Mouse (Mus musculus) hindbrain, embryonic 13.5 days (tissue): ENCODE measurements around the gene Bahcc1. TPM values are rescaled to one million over a fixed set of nuclear protein-coding genes. Genes with fewer than 3 reads are reported as not detected.

ENCODE experiments used
- ATAC-seq: fragments of 200-750 bp; cut with Nextera tagmentation; 2 replicates; pipeline ENCODE4 v1.8.0; 2017; ENCODE audit warnings: moderate TSS enrichment; ENCODE audit not compliant: low FRiP score
- H3K27ac ChIP-seq: fragments of 300-500 bp; sonication (generic); 2 replicates; pipeline ENCODE4 v1.5.1; 2015; ENCODE audit warnings: inconsistent platforms, mild to moderate bottlenecking, moderate library complexity
- H3K27me3 ChIP-seq: fragments of 300-500 bp; sonication (generic); 2 replicates; pipeline ENCODE4 v1.6.1; 2015; ENCODE audit warnings: mild to moderate bottlenecking, inconsistent platforms
- H3K36me3 ChIP-seq: fragments of 300-500 bp; sonication (generic); 2 replicates; pipeline ENCODE4 v1.6.1; 2015; ENCODE audit warnings: mild to moderate bottlenecking, inconsistent platforms
- H3K4me1 ChIP-seq: fragments of 300-500 bp; sonication (generic); replicated peaks from 2 replicates; pipeline ENCODE4 v1.6.1; 2015; ENCODE audit warnings: inconsistent platforms
- H3K4me2 ChIP-seq: fragments of 300-500 bp; sonication (generic); 2 replicates; pipeline ENCODE4 v1.6.1; 2015; ENCODE audit warnings: inconsistent platforms, mild to moderate bottlenecking, moderate library complexity
- H3K4me3 ChIP-seq: fragments of 300-500 bp; sonication (generic); 2 replicates; pipeline ENCODE4 v1.5.1; 2015; ENCODE audit warnings: mild to moderate bottlenecking, inconsistent platforms
- H3K9ac ChIP-seq: fragments of 300-500 bp; sonication (generic); 2 replicates; pipeline ENCODE4 v1.6.1; 2015; ENCODE audit warnings: mild to moderate bottlenecking, inconsistent platforms
- H3K9me3 ChIP-seq: fragments of 300-500 bp; sonication (generic); 2 replicates; pipeline ENCODE4 v1.6.1; 2016; ENCODE audit warnings: inconsistent platforms
- WGBS: fragments of 180-500 bp; shearing (Covaris S2); methylation state at CpG from one replicate; pipeline ENCODE4 v1.1.7; 2015; 5-methylcytosine and 5-hydroxymethylcytosine counted together
- polyA plus RNA-seq: library from polyadenylated mRNA; unstranded; fragments of >200 nt; fragmentation: Nextera tagmentation; extraction: Ambion mirVana; gene quantifications from 2 replicates; pipeline ENCODE4 v1.2.1, GENCODE M21; 2015

The Bahcc1 gene
- polyA plus RNA-seq, 1 experiment from 2014 or later, result 13.6 TPM

DNA sequence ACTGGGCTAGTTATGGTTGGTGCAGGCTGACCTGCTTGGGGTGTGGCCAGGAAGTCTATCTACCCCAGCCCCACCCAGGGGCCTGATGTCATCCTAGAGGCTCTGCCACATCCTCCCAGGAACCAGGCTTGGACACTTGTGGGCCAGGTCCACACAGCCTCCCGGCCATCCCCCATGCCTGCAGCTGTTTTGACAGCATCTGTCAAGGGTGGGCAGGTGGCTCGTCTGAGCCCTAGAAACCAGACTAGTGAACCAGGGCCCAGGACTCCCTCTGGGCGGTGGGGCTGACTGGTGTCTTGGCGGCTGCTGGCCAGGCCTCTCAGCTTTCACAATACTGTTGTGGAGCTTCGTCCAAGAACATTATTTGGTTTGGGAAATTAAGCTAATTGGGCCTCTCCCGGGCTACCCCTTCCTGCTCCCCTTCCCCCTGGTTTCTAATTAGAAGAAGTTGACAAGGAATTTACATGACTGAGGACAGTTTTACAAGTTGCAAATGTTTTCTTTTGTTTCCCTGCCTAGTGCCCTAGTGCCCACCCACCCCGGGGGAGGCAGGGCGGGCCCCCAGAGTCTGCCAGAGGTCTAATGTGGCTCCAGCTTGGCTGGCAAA lies 36.9 kb downstream of the Bahcc1 start:
- 0 out of 2 replicates have a peak, but pooled peaks cover 18% of the 10 kb centered on the region for H3K27me3 ChIP-seq
- H3K9me3 ChIP-seq, result no peaks in the 10 kb centered on the region
- no peak overlapping the region for H3K27ac ChIP-seq
- no peak overlapping the region for H3K4me2 ChIP-seq
- 35% methylated on average over 8 of the region's 8 CpGs for WGBS
- 0 out of 2 replicates have a peak, but pooled peaks have one; percentile 19 for ATAC-seq
- H3K4me1 ChIP-seq, result peaks cover 52% of the 10 kb centered on the region
- no peak overlapping the region for H3K9ac ChIP-seq
- H3K36me3 ChIP-seq, result peaks cover 50% of the 10 kb centered on the region
- no peak overlapping the region for H3K4me3 ChIP-seq

- Histone ChIP-seq H3K27ac (peak overlapping the region; percentile 90), H3K4me2 (no peak overlapping the region), H3K27me3 (peaks cover 12% of the 10 kb centered on the region; the same call in 1 of the 2 replicates), H3K4me1 (peaks cover 39% of the 10 kb centered on the region), H3K4me3 (no peak overlapping the region), H3K36me3 (peaks cover 91% of the 10 kb centered on the region), H3K9me3 (no peaks in the 10 kb centered on the region), H3K9ac (peak overlapping the region; percentile 36)
- 76% methylated on average over 11 of the region's 11 CpGs for WGBS
- 0 out of 2 replicates have a peak, but pooled peaks have one; percentile 2 for ATAC-seq
Measured at GRCm38 (mm10) chr11:120279335-120279734, 46.6 kb downstream of the Bahcc1 start.

DNA sequence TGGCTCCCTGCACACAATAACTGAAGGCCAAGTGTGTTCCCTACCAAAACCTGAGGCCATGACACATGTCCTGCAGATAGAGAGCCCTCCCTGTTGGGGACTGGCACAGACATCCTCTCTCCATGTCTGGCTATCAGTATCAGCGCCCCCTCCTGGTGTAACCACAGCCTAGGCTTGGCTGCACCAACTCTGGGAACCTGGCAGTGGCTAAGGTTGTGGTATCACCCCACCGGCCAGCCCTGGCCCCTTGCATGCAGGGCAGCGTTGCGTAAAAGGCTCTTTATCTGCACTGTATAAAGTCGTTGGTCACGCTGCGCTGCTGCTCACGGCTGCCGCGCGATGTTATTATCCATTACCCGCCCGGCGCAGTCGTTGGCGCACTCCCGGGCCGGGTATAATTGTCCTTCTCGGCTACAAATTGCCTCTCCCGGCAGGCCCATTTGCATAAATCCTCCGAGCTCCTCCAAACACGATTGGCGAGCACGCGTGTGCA lies 47.6 kb downstream of the Bahcc1 start:
- Histone ChIP-seq H3K9me3 (no peaks in the 10 kb centered on the region), H3K4me3 (0 out of 2 replicates have a peak overlapping the region, but pooled peaks have one; percentile 2), H3K27me3 (peaks cover 9% of the 10 kb centered on the region; the same call in 1 of the 2 replicates), H3K4me1 (peaks cover 39% of the 10 kb centered on the region), H3K9ac (0 out of 2 replicates have a peak overlapping the region, but pooled peaks have one; percentile 43), H3K27ac (peak overlapping the region; percentile 90), H3K4me2 (peak overlapping the region; percentile 27; the same call in 1 of the 2 replicates), H3K36me3 (peaks cover 91% of the 10 kb centered on the region)
- 17% methylated on average over 25 of the region's 25 CpGs for WGBS
- peak; percentile 72 for ATAC-seq

GRCm38 (mm10) chr11:120280774-120281173 lies 48.0 kb downstream of the Bahcc1 start:
- no peaks in the 10 kb centered on the region for H3K9me3 ChIP-seq
- H3K36me3 ChIP-seq, result peaks cover 91% of the 10 kb centered on the region
- H3K9ac ChIP-seq, result 0 out of 2 replicates have a peak overlapping the region, but pooled peaks have one; percentile 19
- no peak overlapping the region for H3K4me3 ChIP-seq
- ATAC-seq, result no peak; the same call in 1 of the 2 replicates
- peak overlapping the region; percentile 90 for H3K27ac ChIP-seq
- WGBS, result 47% methylated on average over 7 of the region's 7 CpGs
- peaks cover 9% of the 10 kb centered on the region; the same call in 1 of the 2 replicates for H3K27me3 ChIP-seq
- no peak overlapping the region; the same call in 1 of the 2 replicates for H3K4me2 ChIP-seq
- peaks cover 39% of the 10 kb centered on the region for H3K4me1 ChIP-seq

GRCm38 (mm10) chr11:120281197-120281596 lies 48.5 kb downstream of the Bahcc1 start:
- Histone ChIP-seq H3K4me1 (peaks cover 39% of the 10 kb centered on the region), H3K9ac (0 out of 2 replicates have a peak overlapping the region, but pooled peaks have one; percentile 19), H3K36me3 (peaks cover 91% of the 10 kb centered on the region), H3K27ac (peak overlapping the region; percentile 90), H3K9me3 (no peaks in the 10 kb centered on the region), H3K4me2 (no peak overlapping the region), H3K27me3 (peaks cover 9% of the 10 kb centered on the region; the same call in 1 of the 2 replicates), H3K4me3 (no peak overlapping the region)
- 75% methylated on average over 3 of the region's 3 CpGs for WGBS
- no peak for ATAC-seq

DNA sequence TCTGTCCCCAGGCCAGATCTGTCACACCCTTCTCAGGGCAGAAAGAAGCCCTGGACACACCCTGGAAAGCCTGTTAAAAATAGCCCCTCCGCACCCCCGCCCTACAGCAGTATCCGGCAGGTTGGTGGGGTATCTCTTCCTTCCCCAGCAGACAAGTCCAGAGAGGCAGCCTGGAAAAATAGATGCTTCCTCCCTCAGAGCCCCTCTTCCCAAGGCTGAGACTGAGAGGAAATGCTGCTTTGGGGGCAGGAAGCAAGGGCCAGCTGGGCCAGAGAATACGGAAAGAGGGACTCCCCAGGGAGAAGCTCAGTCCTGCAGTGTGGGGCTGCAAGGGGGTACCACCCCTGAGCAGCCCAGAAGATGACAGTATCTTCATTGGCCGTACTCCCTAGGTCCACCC lies 50.8 kb downstream of the Bahcc1 start:
- no peak overlapping the region for H3K4me2 ChIP-seq
- H3K27ac ChIP-seq, result no peak overlapping the region
- H3K36me3 ChIP-seq, result peaks cover 91% of the 10 kb centered on the region
- peaks cover 9% of the 10 kb centered on the region; the same call in 1 of the 2 replicates for H3K27me3 ChIP-seq
- H3K9me3 ChIP-seq, result no peaks in the 10 kb centered on the region
- peaks cover 35% of the 10 kb centered on the region for H3K4me1 ChIP-seq
- H3K4me3 ChIP-seq, result no peak overlapping the region
- 87% methylated on average over 5 of the region's 5 CpGs for WGBS
- ATAC-seq, result no peak
- no peak overlapping the region for H3K9ac ChIP-seq

GRCm38 (mm10) chr11:120289644-120290043 lies 56.9 kb downstream of the Bahcc1 start:
- peaks cover 24% of the 10 kb centered on the region for H3K4me1 ChIP-seq
- peaks cover 71% of the 10 kb centered on the region for H3K36me3 ChIP-seq
- 94% methylated on average over 17 of the region's 17 CpGs for WGBS
- ATAC-seq, result no peak
- H3K4me2 ChIP-seq, result no peak overlapping the region
- no peak overlapping the region for H3K27ac ChIP-seq
- H3K9ac ChIP-seq, result no peak overlapping the region
- H3K4me3 ChIP-seq, result no peak overlapping the region
- H3K27me3 ChIP-seq, result no peaks in the 10 kb centered on the region
- no peaks in the 10 kb centered on the region for H3K9me3 ChIP-seq

DNA sequence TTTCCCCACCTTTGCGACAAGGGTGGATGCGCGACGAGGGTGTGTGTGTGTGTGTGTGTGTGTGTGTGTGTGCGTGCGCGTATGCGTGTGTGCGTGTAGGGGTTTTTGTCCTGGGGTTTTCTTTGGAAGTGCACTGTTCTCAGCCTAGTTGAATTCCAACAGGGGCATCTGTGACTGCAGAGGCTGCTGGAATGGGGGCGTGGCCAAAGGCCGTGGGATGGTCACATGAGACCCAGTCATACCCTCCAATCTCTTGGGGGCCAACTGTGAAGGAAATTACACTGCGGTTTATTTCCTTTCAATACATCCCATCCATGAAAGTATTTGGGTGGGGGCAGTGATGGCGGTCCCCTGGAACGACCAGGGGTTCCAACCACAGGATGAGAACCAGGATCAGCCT lies 57.5 kb downstream of the Bahcc1 start:
- Histone ChIP-seq H3K4me3 (no peak overlapping the region), H3K27ac (no peak overlapping the region), H3K4me2 (no peak overlapping the region), H3K36me3 (peaks cover 65% of the 10 kb centered on the region), H3K27me3 (no peaks in the 10 kb centered on the region), H3K9me3 (no peaks in the 10 kb centered on the region), H3K4me1 (peaks cover 30% of the 10 kb centered on the region), H3K9ac (no peak overlapping the region)
- no peak for ATAC-seq
- WGBS, result 89% methylated on average over 14 of the region's 14 CpGs

GRCm38 (mm10) chr11:120293714-120294113 lies 61.0 kb downstream of the Bahcc1 start:
- peak overlapping the region; percentile 66 for H3K27ac ChIP-seq
- no peaks in the 10 kb centered on the region for H3K9me3 ChIP-seq
- peaks cover 56% of the 10 kb centered on the region for H3K4me1 ChIP-seq
- 0 out of 2 replicates have a peak, but pooled peaks cover 3% of the 10 kb centered on the region for H3K27me3 ChIP-seq
- ATAC-seq, result no peak
- H3K36me3 ChIP-seq, result peaks cover 31% of the 10 kb centered on the region
- no peak overlapping the region for H3K4me2 ChIP-seq
- no peak overlapping the region for H3K4me3 ChIP-seq
- peak overlapping the region; percentile 53; the same call in 1 of the 2 replicates for H3K9ac ChIP-seq
- 75% methylated on average over 1 of the region's 1 CpGs for WGBS

GRCm38 (mm10) chr11:120296305-120297144 lies 63.8 kb downstream of the Bahcc1 start:
- 0 out of 2 replicates have a peak overlapping the region, but pooled peaks have one; percentile 19 for H3K9ac ChIP-seq
- 0 out of 2 replicates have a peak overlapping the region, but pooled peaks have one; percentile 30 for H3K27ac ChIP-seq
- H3K4me1 ChIP-seq, result peaks cover 60% of the 10 kb centered on the region
- H3K4me2 ChIP-seq, result 0 out of 2 replicates have a peak overlapping the region, but pooled peaks have one; percentile 0
- peaks cover 6% of the 10 kb centered on the region for H3K36me3 ChIP-seq
- H3K4me3 ChIP-seq, result no peak overlapping the region
- 28% methylated on average over 13 of the region's 13 CpGs for WGBS
- H3K27me3 ChIP-seq, result 0 out of 2 replicates have a peak, but pooled peaks cover 5% of the 10 kb centered on the region
- ATAC-seq, result peak; percentile 17; the same call in 1 of the 2 replicates
- H3K9me3 ChIP-seq, result no peaks in the 10 kb centered on the region

- H3K27ac ChIP-seq, result no peak overlapping the region
- WGBS, result 59% methylated on average over 7 of the region's 7 CpGs
- H3K4me3 ChIP-seq, result no peak overlapping the region
- H3K4me1 ChIP-seq, result peaks cover 55% of the 10 kb centered on the region
- no peaks in the 10 kb centered on the region for H3K9me3 ChIP-seq
- H3K9ac ChIP-seq, result no peak overlapping the region
- peaks cover 13% of the 10 kb centered on the region; the same call in 1 of the 2 replicates for H3K27me3 ChIP-seq
- peaks cover 5% of the 10 kb centered on the region for H3K36me3 ChIP-seq
- no peak overlapping the region for H3K4me2 ChIP-seq
- ATAC-seq, result no peak
Measured at GRCm38 (mm10) chr11:120297767-120298166, 65.0 kb downstream of the Bahcc1 start.
